Comparison of ENCODE assay signal across 8 mouse cellular contexts in the genomic region with DNA sequence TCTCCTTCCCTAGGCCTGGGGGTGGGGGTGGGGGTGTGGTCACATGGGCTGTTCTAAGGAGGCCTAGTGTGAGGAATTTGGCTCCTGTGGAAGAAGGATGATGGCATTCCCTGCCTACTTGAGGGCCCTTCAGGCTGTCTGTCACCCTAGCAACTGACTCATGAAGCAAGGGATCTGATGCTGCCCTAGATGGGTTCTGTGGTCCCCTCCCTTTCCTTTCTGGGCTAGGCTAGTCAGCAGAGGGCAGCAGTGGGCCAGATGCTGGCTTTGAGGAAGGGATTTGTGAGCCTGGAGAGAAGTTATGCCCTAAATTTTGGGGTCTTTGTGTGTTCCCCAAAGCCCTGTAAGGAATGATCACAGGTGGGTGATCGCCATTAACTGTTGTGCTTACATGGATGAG. TPM values are rescaled to one million over a fixed set of nuclear protein-coding genes. Genes with fewer than 3 reads are reported as not detected.
DNase-seq lines count a peak whose midpoint lies in the region; ATAC-seq and TF ChIP-seq lines count a peak whose summit lies in the region.
"Had no signal": no experiment of that assay in that cellular context is flagged by ENCODE, and none has a peak within 500 bp of the region (broad histone marks: within the 10 kb centered on the region; RNA-seq: fewer than 3 reads in every experiment).

No protein-coding gene starts in this region.

- H3K9me3 ChIP-seq in embryonic facial prominence, embryonic 11.5 days (replicated peaks; ENCODE audit: control insufficient read depth, low read length), result no peaks in the 10 kb centered on the region
- H3K9me3 ChIP-seq in neural tube, embryonic 14.5 days (ENCODE audit: control insufficient read depth, low read length), result no peaks in the 10 kb centered on the region

- H3K4me1 ChIP-seq in bone marrow macrophage, adult 2 months (ENCODE audit: control insufficient read depth, insufficient read depth, low read length), result no peaks in the 10 kb centered on the region
- no peaks in the 10 kb centered on the region for H3K4me1 ChIP-seq in embryonic facial prominence, embryonic 11.5 days (ENCODE audit: control insufficient read depth, insufficient read depth, low read length)
- H3K4me1 ChIP-seq in neural tube, embryonic 14.5 days (ENCODE audit: control insufficient read depth, insufficient read depth, low read length), result peaks cover 2% of the 10 kb centered on the region; the same call in 1 of the 2 replicates

- no peak overlapping the region for H3K4me2 ChIP-seq in embryonic facial prominence, embryonic 11.5 days (ENCODE audit: low read depth, low read length)
- H3K4me2 ChIP-seq in neural tube, embryonic 14.5 days (ENCODE audit: low read depth, low read length), result no peak overlapping the region

- peak; percentile 33; the same call in 1 of the 2 replicates for TF ChIP-seq CTCF in bone marrow macrophage, adult 2 months (IDR thresholded peaks at IDR 0.05; ENCODE audit: low read depth, low read length)

- ATAC-seq in embryonic facial prominence, embryonic 11.5 days (replicated peaks; ENCODE audit: insufficient number of reproducible peaks, low FRiP score, low TSS enrichment, low read depth), result no peak; the same call in 1 of the 2 replicates
- ATAC-seq in neural tube, embryonic 14.5 days (ENCODE audit: low read depth), result peak; percentile 76; the same call in 1 of the 2 replicates

- peak; percentile 5 for DNase-seq in thymus, postnatal 25 days
- no peak for DNase-seq in thymus, postnatal 10 days (ENCODE audit: low spot score in 2 of 2)
- DNase-seq in embryonic facial prominence, embryonic 11.5 days (ENCODE audit: low spot score), result peak; percentile 37
- peak; percentile 48 to 49 for DNase-seq in layer of hippocampus, adult 8-10 months (ENCODE audit: low spot score in 2 of 2)
- DNase-seq in yolk sac, embryonic 10.5 days (ENCODE audit: low spot score), result no peak

- 54% methylated on average over 1 of the region's 1 CpGs for WGBS in embryonic facial prominence, embryonic 11.5 days
- 60% methylated on average over 1 of the region's 1 CpGs for WGBS in neural tube, embryonic 14.5 days

- H3K36me3 ChIP-seq in embryonic facial prominence, embryonic 11.5 days (replicated peaks; ENCODE audit: control insufficient read depth, insufficient read depth, low read depth, low read length), result no peaks in the 10 kb centered on the region
- no peaks in the 10 kb centered on the region for H3K36me3 ChIP-seq in neural tube, embryonic 14.5 days (ENCODE audit: control insufficient read depth, insufficient read depth, low read length)

- H3K9ac ChIP-seq in embryonic facial prominence, embryonic 11.5 days (replicated peaks; ENCODE audit: low read length), result no peak overlapping the region
- no peak overlapping the region for H3K9ac ChIP-seq in neural tube, embryonic 14.5 days (replicated peaks; ENCODE audit: low read depth, low read length)

- TF ChIP-seq POLR2A in bone marrow macrophage, adult 2 months (IDR thresholded peaks at IDR 0.05; ENCODE audit: borderline replicate concordance, low read depth, low read length), result no peak

- H3K4me3 ChIP-seq in bone marrow macrophage, adult 2 months (ENCODE audit: insufficient read depth, low read length), result no peak overlapping the region
- H3K4me3 ChIP-seq in embryonic facial prominence, embryonic 11.5 days (ENCODE audit: low read depth, low read length), result no peak overlapping the region
- no peak overlapping the region for H3K4me3 ChIP-seq in neural tube, embryonic 14.5 days (ENCODE audit: low read depth, low read length)

- no peaks in the 10 kb centered on the region for H3K27me3 ChIP-seq in embryonic facial prominence, embryonic 11.5 days (ENCODE audit: control insufficient read depth, insufficient read depth, low read length)
- H3K27me3 ChIP-seq in neural tube, embryonic 14.5 days (ENCODE audit: control insufficient read depth, insufficient read depth, low read length), result no peaks in the 10 kb centered on the region

- no peak overlapping the region for H3K27ac ChIP-seq in bone marrow macrophage, adult 2 months (ENCODE audit: insufficient read depth, low read depth, low read length)
- no peak overlapping the region for H3K27ac ChIP-seq in embryonic facial prominence, embryonic 11.5 days (replicated peaks; ENCODE audit: low read depth, low read length)
- H3K27ac ChIP-seq in neural tube, embryonic 14.5 days (ENCODE audit: low read depth, low read length), result 0 out of 2 replicates have a peak overlapping the region, but pooled peaks have one; percentile 39

RNA-seq across cellular contexts. Expression of gene Bhlhe23, which starts 29.3 kb away (rescaled TPM):
- not detected in 2 replicates for polyA plus RNA-seq in bone marrow macrophage, adult 2 months (2012; ENCODE audit: insufficient read depth, insufficient read length, missing spikeins)
- 0.50 and 1.4 TPM in 2 replicates for polyA plus RNA-seq in embryonic facial prominence, embryonic 11.5 days (2014; fragmentation: Nextera tagmentation; extraction: Ambion mirVana)
- total RNA-seq in layer of hippocampus, adult 8-10 months (2022), result not detected
- polyA plus RNA-seq in neural tube, embryonic 14.5 days (2014; fragmentation: Nextera tagmentation; extraction: Ambion mirVana), result 2.2 and 2.8 TPM in 2 replicates
- polyA plus RNA-seq: lung, embryonic 16.5 days had no signal

Comparison
In these comparisons a context has a peak if more than half of its experiments do, and no peak if none do; other contexts are left out.
1. DNase-seq: peak in thymus, postnatal 25 days (single experiment), embryonic facial prominence, embryonic 11.5 days (single experiment) and layer of hippocampus, adult 8-10 months (2 of 2); none in thymus, postnatal 10 days (0 of 2) and yolk sac, embryonic 10.5 days (single experiment).